Mouse (Mus musculus) cortical plate, adult 2 months (tissue): Measurements from ENCODE around the gene Lig4.

Source experiments
- CTCF ChIP-seq: fragments of 200-500 bp; IDR thresholded peaks from 2 replicates; pipeline ENCODE4 v1.5.1; 2011; ENCODE audit warnings: mild to moderate bottlenecking, control low read depth, low read length; ENCODE audit not compliant: insufficient read depth; ENCODE audit errors: extremely low read depth
- POLR2A ChIP-seq: fragments of 200-500 bp; IDR thresholded peaks from 2 replicates; pipeline ENCODE4 v1.6.1; 2011; ENCODE audit warnings: mild to moderate bottlenecking, low read length, control low read depth; ENCODE audit not compliant: insufficient read depth; ENCODE audit errors: extremely low read depth

DNA sequence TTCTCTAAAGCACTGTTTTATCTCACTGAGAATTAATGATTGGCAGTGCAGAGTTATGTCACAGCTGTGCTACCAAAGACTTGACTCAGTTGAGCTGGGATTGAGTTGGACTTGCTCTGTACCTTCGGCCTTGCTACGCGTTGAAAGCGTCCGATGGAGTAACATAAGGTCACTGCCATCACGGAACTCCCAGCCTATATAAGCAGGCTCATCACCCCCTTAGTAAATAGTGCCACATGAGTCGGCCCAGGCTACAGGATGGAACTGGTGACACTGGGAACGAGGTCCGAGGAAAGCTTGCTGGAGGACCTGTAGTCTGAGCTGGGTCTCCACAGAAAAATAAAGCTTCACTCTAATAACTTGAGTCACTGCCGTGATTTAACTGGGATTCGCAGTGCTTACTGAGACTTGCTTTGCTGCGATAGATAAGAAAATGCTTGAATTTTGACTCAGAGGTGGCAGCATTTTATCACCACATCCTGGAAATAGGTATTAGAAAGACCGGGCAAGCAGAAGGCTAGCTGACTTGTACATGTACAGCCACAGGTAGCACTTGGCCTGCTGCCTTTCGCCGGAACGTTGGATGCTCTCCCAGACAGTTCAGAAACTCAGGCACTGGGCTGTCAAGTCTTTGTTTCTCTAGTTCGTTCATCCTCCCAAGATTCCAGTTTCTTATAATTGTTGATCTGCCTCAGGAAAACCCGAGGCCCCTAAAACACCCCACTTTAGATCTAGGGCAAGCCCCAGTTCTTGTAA, 1.2 kb upstream of the Lig4 start:
- TF ChIP-seq CTCF: no peak
- TF ChIP-seq POLR2A: no peak
